Mouse (Mus musculus): ENCODE data around the gene Vps37d.

GRCm38 (mm10) chr5:135107521-135108501, 29.7 kb upstream of the Vps37d start:
- TF ChIP-seq GATA1 (IDR thresholded peaks at IDR 0.05; ENCODE audit: borderline replicate concordance, low read length) (no peak), FLI1 (IDR thresholded peaks at IDR 0.05; ENCODE audit: low read length) (no peak)

All from megakaryocyte, embryonic 14.5 days (primary cell).